Mouse (Mus musculus) bone marrow macrophage, adult 2 months (primary cell): Measurements from ENCODE around the gene Pla2g16. TPM values are rescaled to one million over a fixed set of nuclear protein-coding genes. Genes with fewer than 3 reads are reported as not detected.

Experiments used
- H3K27ac ChIP-seq: 2 replicates; pipeline ENCODE4 v1.5.1; 2012; ENCODE audit warnings: low read depth, low read length; ENCODE audit not compliant: insufficient read depth
- H3K4me1 ChIP-seq: 2 replicates; pipeline ENCODE4 v1.6.1; 2012; ENCODE audit warnings: low read length; ENCODE audit not compliant: control insufficient read depth, insufficient read depth
- H3K4me3 ChIP-seq: 2 replicates; pipeline ENCODE4 v1.5.1; 2012; ENCODE audit warnings: mild to moderate bottlenecking, low read length, moderate library complexity; ENCODE audit not compliant: insufficient read depth
- CTCF ChIP-seq: IDR thresholded peaks from 2 replicates; pipeline ENCODE4 v1.5.1; 2012; ENCODE audit warnings: low read depth, mild to moderate bottlenecking, low read length, moderate library complexity
- POLR2A ChIP-seq: IDR thresholded peaks from 2 replicates; pipeline ENCODE4 v1.6.1; 2012; ENCODE audit warnings: mild to moderate bottlenecking, low read depth, low read length, borderline replicate concordance
- polyA plus RNA-seq: library from polyadenylated mRNA; stranded (reverse); fragments of >200 nt; gene quantifications from 2 replicates; pipeline ENCODE4 v1.2.4, GENCODE M21; 2012; ENCODE audit not compliant: missing spikeins, insufficient read depth, insufficient read length

Gene Pla2g16
- polyA plus RNA-seq, 1 experiment: 5.4 TPM

DNA sequence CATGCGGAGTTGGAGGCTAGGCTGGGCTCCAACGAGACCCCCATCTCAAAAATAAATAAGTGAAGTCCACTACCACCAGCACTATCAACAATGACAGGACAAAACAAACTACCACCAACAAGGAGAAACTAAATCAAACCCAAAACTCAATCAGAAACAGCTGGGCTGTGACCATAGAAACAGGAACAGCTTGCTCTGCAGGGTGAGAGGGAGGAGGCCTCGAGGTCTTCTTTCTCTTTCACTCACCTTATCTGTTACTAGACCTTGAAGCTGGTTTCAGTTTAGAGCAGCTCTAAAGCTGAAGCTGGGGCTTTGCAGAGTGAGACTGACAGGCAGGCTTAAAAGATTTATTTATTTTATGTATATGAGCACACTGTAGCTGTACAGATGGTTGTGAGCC lies 4.2 kb downstream of the Pla2g16 start:
- H3K4me1 ChIP-seq: 0 out of 2 replicates have a peak, but pooled peaks cover 4% of the 10 kb centered on the region
- TF ChIP-seq POLR2A (no peak), CTCF (no peak)
- H3K27ac ChIP-seq: no peak overlapping the region
- no peak overlapping the region for H3K4me3 ChIP-seq

DNA sequence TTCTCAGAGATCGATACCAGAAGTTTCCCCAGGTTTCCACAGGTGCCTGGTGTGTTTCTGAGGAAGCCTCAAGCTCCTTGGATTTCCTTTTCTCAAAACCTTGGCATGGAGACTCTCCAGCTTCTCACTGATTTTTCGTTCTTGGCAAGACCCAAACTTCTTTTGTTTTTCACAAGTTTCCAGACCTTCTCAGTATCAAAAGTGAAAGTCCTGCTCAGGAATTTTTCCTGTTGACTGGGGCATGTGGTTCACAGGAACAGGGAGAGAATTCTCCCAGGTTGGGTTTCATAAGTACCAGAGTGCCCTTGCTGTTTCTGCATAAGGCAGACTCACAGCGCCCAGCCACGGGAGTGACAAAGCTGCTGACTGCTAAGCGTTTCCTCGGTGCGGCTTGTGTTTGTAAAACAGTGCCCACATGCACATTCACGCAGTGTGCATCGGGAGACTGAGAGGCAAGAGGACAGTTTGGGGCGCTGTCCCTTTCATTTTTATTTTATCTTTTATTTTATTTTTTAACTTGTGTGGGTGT lies 5.4 kb downstream of the Pla2g16 start:
- TF ChIP-seq CTCF (no peak), POLR2A (no peak)
- Histone ChIP-seq H3K4me3 (no peak overlapping the region), H3K27ac (no peak overlapping the region), H3K4me1 (0 out of 2 replicates have a peak, but pooled peaks cover 4% of the 10 kb centered on the region)

DNA sequence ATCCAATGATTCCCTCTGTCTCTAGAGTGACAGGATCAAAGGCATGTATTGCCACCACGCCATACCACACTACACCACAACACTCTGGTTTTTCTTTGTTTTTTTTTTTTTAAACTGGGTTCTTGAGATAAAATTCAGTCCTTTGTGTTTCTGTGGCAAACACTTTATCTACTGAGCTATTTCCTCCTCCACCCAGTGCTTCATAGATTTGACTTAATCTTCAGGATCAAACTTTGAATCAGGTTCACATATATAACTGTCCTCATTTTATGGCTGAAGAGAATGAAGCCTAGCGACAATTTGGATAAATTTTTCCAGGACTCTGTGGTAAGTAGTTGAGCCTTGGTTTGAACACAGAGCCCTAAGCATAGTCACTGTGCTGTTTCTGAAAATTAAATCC lies 6.4 kb downstream of the Pla2g16 start:
- TF ChIP-seq POLR2A (no peak), CTCF (no peak)
- H3K4me1 ChIP-seq: no peaks in the 10 kb centered on the region
- H3K4me3 ChIP-seq: no peak overlapping the region
- no peak overlapping the region for H3K27ac ChIP-seq

DNA sequence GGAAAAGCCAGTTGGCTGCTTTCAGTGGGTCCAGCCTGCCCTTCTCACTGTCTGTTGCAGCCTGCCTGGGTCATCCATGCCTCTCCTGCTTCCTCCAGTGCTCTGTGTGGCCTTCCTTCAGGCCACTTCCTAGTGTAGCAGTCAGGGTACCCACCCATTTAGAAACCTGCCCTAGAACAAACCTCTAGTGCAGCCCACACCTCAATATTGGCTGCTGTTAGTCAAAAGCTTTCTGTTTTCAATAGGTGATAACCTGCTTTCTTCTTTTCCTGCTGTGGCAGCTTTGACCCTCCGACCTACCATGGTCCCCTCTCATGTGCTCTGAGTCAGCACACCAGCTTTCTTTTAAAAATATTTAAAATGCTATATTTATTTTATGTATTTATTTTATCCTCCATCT lies 7.2 kb downstream of the Pla2g16 start:
- TF ChIP-seq POLR2A: no peak
- TF ChIP-seq CTCF: no peak
- no peak overlapping the region for H3K4me3 ChIP-seq
- no peaks in the 10 kb centered on the region for H3K4me1 ChIP-seq
- no peak overlapping the region for H3K27ac ChIP-seq

DNA sequence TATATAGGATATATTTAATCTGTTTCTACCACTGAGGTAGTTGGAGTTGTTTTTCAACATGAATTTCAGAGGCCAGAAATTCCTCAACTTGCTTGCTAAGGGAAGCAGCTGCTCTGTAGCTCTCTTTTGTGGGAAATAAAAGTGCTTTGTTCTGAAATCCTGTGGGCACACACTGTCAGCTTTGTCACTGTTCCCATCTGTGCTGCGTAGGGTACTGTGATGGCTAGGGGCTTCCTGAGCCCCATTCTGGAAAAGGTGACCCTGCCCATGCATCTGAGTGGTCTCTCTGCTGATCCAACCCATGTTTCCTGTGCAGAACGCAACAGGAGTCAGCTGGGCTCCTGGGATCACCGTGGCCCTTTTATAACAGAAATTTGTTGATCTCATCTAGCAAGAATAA lies 9.6 kb downstream of the Pla2g16 start:
- no peaks in the 10 kb centered on the region for H3K4me1 ChIP-seq
- TF ChIP-seq CTCF (no peak), POLR2A (no peak)
- H3K4me3 ChIP-seq: no peak overlapping the region
- no peak overlapping the region for H3K27ac ChIP-seq

DNA sequence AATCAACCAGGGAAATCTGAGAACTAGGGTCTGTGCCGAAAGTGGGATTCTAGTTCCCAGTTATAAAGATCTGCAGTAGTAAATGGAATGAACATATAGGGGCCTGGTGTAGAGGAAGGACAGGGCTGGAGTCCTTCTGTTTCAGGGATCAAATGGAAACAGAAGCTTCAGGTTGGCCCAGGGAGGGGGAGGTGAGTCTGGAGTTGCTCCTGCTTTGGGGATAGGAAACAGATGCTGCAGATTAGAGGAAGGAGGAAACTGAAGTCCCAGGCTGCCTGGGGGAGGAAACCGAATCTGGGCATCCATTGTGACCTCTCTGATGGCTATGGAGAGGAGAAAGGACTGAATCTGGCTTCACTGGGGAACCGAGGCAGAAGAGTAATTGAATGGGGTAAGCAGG lies 11.1 kb downstream of the Pla2g16 start:
- Histone ChIP-seq H3K4me1 (no peaks in the 10 kb centered on the region), H3K27ac (no peak overlapping the region), H3K4me3 (no peak overlapping the region)
- TF ChIP-seq CTCF: no peak
- TF ChIP-seq POLR2A: no peak

DNA sequence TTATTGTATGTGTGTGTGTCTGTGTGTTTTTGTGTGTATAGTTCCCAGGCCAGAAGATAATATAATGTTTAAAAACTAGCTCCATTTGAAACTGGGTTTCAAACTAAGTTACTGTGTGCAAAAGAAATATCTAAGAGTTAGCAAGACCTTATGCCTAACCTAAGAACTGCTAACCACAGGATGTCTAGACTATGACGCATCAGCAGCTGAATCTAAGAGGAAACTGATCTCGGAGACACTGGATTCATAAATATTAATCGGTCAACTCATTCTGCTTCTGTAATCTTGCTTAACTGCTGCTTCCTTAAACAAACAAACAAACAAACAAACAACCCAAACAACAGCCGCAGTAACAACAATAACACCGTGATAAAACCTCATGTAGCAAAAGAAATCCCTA lies 12.4 kb downstream of the Pla2g16 start:
- no peak for TF ChIP-seq CTCF
- no peak for TF ChIP-seq POLR2A
- Histone ChIP-seq H3K4me1 (no peaks in the 10 kb centered on the region), H3K27ac (no peak overlapping the region), H3K4me3 (no peak overlapping the region)

DNA sequence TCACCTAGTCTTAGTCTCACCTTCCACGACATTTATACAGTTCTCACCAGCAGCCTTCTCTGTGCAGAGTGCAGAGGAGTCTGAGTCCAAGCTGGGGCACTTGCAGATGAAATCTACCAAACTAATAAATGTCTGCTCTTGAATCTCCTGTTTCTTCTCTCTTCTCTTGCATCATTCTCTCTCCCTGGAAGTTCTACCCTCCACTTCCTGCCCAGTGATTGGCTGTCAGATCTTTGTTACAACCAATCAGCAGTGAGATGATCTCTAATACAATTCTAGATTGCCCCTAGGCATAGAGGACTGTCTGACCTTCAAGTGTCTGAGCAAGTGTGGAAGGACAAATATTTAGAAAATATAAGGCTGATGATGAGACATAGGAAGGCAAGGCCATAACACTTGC lies 18.9 kb downstream of the Pla2g16 start:
- TF ChIP-seq CTCF: no peak
- no peak for TF ChIP-seq POLR2A
- peaks cover 8% of the 10 kb centered on the region for H3K4me1 ChIP-seq
- no peak overlapping the region for H3K27ac ChIP-seq
- H3K4me3 ChIP-seq: no peak overlapping the region

DNA sequence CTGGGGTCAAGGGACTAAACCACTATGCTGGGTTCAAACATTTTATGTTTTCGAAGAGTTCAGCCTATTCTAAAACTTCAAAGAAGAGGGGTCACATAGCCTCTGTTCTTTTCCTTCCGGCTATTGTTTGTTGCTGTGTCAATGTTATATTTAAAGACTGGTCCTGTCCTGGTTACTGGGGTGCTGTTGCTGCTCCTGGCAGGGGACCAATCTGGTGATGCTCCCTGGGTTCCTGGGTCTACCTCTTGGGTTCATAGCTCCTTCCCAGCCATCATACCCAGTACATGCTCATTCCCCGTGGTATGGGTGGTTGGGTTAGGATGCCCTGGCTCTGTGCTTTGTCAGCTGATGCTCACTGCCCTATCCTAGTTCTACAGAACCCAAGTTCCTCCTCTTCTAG lies 20.5 kb downstream of the Pla2g16 start:
- Histone ChIP-seq H3K4me1 (peaks cover 9% of the 10 kb centered on the region), H3K27ac (no peak overlapping the region), H3K4me3 (no peak overlapping the region)
- TF ChIP-seq CTCF: no peak
- TF ChIP-seq POLR2A: no peak

DNA sequence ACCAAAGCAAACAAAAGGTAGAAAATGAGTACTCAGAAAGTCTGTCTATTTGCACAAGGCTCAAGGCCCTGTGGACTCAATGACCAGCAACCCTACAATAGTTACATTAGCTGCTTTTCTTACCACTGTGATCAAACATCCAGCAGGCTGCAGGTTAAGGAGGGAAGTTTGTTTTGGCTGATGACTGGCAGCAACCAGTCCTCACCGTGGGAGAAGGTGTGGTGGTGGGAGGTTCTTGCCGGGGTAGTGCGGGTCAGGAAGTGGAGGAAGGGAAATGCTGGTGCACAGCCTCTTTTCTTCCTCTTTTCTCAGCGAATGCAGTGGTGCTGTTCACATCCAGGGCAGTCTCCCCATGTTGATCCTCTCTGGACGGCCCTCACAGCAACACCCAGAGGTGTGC lies 23.8 kb downstream of the Pla2g16 start:
- H3K4me1 ChIP-seq: peaks cover 15% of the 10 kb centered on the region
- no peak overlapping the region for H3K4me3 ChIP-seq
- TF ChIP-seq CTCF (no peak), POLR2A (no peak)
- H3K27ac ChIP-seq: no peak overlapping the region

DNA sequence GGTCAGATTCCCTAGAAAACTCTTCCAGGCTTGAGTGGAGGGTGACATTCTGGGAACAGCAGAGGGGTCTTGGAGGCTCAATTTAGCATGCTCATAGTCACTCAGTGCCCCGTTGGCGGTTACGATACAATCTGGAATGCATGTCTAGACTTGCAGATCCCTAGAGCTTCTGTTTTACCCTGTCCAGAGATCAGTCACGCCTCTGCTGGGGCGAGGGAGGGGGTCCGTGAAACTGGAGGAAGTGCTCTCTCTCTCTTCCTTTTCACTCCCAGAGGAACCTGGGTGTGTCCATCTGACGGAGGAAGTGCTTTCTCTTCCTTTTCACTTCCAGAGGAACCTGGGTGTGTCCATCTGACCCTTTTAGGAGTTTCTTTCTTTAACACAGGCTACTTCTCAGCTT lies 25.8 kb downstream of the Pla2g16 start:
- peaks cover 15% of the 10 kb centered on the region for H3K4me1 ChIP-seq
- no peak overlapping the region for H3K27ac ChIP-seq
- TF ChIP-seq CTCF: no peak
- TF ChIP-seq POLR2A: no peak
- H3K4me3 ChIP-seq: no peak overlapping the region
